Mouse (Mus musculus) layer of hippocampus, adult 11-12 months (tissue): ENCODE results near the gene Hint2.

Experiments
- DNase-seq: peaks from one replicate; pipeline ENCODE4 v3.0.0; 2022; ENCODE audit warnings: low spot score

The Hint2 gene

DNA sequence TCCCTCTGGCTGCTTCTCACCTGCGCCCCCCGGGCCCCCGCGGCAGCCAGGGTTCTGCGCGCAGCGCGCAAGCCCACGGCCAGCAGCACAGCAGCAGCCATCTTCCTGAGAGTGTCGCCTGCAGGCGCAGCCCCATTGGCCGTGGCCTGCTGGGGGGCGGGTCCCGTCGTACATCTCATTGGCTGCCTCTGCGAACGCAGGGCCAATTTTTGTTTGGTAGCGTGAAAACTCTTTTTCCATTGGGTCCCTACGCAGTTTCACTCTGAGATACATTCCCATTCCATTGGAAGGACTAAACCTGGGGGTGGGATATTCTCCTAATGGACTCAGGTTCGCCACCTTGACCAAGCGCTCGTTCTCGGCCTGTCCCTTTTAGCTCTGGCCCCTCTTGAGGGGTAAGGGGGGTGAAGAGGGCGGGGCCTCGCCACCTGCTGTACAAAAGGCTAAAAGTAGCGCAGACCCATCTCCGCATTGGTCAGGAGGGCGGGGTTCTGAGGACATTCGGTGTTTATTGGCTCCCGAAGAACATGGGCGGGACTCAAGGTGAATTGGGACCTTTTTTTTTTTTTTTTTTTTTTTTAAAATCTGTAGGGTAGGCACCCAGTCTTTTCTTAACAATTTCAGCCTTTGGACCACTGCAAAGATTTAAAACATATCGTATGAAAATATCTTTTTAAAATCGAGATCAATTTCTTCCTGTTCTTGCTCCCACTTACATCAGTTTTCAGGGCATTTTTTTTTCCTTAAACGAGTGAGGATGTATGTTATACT, at the start of gene Hint2:
Hint2 (minus strand) TSS at position 128 of the 771 bp plus-strand sequence.
- DNase-seq, result peak; percentile 95

DNA sequence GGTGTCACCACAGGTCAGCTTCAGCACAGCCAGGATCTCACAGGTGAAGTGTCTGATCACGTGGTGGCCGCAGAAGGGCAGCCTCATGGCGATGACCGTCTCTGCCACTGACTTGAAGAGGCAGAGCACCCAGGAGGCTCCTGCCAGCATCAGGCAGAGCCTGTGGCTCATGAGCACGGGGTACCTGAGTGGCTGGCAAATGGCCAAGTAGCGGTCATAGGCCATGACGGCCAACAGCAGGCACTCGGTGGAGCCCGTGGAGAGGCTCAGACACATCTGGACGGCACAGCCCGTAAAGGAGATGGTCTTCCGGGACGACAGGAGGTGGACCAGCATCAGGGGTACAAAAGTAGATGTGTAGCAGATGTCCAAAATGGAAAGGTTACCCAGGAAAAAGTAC, 49.7 kb upstream of the Hint2 start:
- DNase-seq, result no peak

DNA sequence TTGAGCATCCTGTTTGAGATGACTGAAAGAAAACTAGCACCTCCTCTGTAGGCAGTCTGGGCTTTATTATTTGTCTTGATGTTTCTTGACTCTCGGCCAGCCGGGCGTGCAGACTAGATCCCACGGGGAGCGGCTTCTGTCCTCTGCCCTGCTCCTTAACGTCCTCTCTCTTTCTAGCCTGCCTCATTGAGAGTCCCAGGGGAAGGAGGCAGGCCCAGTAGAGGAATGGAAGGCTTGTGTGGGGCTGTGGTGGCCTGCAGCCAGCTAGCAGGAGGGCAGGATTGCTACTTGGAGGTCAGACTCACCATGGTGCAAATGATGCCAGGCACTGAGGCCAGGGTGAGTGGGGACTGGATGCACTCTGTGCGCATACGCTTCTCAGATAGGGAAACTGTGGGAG, 47.6 kb upstream of the Hint2 start:
- no peak for DNase-seq

DNA sequence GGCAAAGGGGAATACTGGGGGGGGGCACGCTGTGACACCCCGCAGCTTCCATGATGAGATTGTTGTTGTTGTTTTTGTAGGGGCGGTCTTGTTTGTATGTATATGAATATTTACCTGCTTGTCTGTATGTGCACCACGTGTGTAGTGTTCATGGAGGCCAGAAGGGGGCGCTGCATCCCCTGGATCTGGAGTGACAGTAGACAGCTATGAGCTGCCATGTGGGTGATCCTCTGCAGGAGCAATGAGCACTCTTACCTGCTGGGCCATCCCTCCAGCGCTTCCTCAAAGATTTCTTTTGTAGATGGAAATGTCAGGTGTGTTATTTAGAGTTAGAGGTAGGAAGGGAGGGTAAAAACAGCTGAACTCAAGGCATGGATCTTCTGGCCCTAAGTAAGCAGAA, 47.2 kb upstream of the Hint2 start:
- no peak for DNase-seq

- no peak for DNase-seq
Observed at GRCm38 (mm10) chr4:43700707-43701106, 44.4 kb upstream of the Hint2 start, which contains the start of gene Olfr70. Gene Olfr70 (minus strand): TSS chr4:43700807.

GRCm38 (mm10) chr4:43696561-43696960, 40.3 kb upstream of the Hint2 start:
- DNase-seq, result no peak

DNA sequence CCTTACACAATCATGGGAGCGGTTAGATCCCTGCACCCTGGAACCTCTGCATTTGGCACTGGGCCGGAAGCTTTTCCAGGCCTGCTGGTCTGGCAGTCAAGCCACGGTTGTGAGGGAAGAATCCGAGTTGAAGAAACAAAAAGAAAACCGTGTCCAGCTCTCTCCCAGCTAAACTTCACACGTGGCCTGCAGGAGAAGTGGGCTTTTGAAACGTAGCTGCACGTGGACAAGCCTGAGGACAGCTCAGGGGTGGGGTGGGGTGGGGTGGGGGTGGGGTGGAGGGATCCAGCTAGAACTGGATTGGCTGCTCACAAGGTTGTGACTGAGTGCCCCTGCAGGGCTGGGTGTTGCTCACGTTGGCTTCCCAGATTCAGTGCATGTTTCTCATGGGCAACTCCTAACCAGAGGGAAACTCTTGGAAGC, 39.0 kb upstream of the Hint2 start:
- DNase-seq, result no peak

GRCm38 (mm10) chr4:43694439-43695248, 38.4 kb upstream of the Hint2 start:
- no peak for DNase-seq

GRCm38 (mm10) chr4:43693806-43694241, 37.6 kb upstream of the Hint2 start:
- DNase-seq, result no peak

GRCm38 (mm10) chr4:43691026-43691425, 34.8 kb upstream of the Hint2 start:
- DNase-seq, result no peak

DNA sequence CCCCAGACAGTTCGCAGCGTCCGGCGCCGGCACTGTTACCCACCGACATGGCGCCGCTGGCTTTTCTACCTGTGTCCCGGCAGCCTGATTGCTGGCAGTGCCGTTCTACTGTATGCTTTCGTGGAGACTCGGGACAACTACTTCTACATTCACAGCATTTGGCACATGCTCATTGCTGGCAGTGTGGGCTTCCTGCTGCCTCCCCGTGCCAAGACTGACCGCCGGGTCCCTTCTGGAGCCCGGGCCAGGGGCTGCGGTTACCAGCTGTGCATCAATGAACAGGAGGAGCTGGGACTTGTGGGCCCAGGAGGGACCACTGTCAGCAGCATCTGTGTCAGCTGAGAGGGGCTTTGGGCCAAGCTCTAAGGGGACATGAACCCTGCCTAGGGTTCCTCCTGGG, 33.8 kb upstream of the Hint2 start:
- DNase-seq, result no peak

DNA sequence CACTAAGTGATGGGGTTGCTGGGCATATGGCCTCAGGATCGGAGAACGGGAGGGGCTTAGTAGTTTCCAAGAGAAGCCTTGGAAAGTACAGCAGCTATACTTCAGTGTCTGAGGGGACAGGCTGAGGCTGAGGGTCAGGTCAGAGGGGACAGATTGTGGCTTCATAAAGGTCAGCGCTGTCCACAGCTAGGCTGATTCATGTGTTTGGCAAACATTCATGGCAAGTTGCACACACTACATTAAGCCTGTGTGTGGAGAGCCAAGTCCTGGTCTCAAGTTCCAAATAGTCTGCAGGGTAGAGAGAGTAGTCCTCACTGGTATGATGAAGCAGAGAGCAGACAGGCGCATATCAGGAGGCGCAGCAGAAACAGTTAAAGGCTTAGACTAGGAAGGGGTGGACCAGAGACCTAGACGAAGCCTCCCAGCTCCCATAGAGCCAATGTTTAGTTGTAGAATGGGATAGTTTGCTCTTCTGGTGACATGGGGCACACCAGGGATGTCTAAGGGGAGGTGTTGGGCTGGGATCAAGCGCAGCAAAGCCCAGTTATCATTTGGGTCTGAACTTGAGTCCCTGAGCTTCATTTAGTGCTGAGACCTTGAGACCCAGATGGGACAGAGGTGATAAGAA, 23.3 kb upstream of the Hint2 start:
- no peak for DNase-seq

- no peak for DNase-seq
Observed at GRCm38 (mm10) chr4:43678541-43678940, 22.3 kb upstream of the Hint2 start.

DNA sequence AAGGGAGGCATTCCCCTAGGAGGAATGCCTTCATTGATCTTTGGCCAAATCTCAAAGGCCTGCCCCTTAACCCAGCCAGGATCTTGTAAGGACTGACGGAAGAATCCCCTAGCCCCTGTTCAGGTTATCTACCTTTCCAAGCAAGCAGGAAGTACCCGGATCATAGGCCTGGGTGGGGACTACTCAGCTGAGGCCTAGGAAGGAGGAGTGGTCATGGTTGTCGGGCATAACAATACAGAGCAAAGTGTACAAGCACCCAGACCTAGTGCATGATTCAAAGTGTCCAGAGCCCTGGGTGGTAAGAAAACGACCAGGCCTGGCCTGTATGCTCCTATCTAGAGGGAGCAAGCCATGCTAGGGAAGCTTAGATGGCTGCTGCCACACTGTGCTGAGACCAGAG, 19.3 kb upstream of the Hint2 start:
- DNase-seq, result no peak

DNA sequence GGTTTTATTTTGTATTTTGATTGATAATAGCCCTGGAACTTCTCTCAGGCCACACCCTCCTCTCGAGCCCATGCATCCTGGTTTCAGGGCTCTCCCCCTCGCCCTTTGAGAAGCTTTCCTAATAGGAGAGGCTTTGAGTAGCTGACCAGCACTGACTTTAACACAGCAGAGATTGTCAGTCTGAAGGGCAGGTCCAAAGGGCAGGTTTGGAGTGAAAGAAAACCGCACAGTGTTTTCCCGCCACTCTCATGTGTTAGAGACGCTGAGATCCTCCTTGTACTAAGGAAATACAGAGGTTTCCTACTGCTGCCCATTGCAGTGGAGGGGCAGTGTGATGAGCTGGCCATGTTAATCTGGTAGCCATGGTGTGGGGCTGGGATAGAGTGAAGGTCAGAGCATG, 18.7 kb upstream of the Hint2 start:
- no peak for DNase-seq

DNA sequence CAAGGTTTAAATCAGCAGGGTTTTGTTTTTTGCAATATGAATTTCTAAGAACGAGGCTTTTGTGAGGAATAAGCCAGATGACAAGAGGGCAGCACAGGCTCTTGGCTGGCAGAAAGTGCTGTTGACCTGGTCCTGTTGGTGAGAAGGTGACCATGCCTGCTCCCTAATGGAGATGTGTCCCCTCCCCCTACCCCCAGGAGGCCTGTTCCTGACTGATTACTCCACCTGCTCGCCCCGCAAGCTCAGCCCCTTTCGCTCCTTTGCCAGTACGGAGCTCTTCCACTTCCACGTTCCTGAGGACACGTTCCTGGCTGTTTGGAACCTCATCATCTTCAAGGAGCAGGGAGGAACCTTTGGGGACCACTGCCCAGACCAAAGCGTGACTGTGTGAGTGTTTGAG, 17.4 kb upstream of the Hint2 start:
- no peak for DNase-seq

- DNase-seq, result peak; percentile 91
Observed at GRCm38 (mm10) chr4:43672070-43672469, 15.8 kb upstream of the Hint2 start.

GRCm38 (mm10) chr4:43669428-43669794, 13.1 kb upstream of the Hint2 start:
- DNase-seq, result peak; percentile 49

- peak; percentile 89 for DNase-seq
Observed at GRCm38 (mm10) chr4:43668782-43669427, 12.6 kb upstream of the Hint2 start, which contains the start of the genes Tmem8b and Fam221b. Gene Tmem8b (plus strand): TSS chr4:43668971. Gene Fam221b (minus strand): TSS chr4:43669145.

DNA sequence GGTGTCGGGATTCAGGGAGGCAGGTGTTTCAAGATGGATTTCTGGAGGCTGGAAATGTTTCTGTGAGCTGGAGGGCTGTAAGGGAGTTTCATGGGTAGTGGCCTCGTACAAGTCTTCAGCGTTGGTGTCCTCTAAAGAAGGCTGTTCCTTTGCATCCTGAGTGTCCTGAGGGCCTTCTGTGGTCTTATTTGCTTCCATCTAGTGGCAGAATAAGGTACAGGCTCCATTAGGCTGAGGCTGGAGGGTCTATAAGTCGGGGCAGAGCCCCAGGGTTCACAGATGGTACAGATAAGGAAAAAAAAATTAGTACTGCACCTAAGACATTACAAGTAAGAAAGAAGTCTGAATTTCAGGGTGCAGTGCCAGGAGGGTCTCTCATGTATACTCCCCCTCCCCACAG, 10.1 kb upstream of the Hint2 start:
- DNase-seq, result no peak

DNA sequence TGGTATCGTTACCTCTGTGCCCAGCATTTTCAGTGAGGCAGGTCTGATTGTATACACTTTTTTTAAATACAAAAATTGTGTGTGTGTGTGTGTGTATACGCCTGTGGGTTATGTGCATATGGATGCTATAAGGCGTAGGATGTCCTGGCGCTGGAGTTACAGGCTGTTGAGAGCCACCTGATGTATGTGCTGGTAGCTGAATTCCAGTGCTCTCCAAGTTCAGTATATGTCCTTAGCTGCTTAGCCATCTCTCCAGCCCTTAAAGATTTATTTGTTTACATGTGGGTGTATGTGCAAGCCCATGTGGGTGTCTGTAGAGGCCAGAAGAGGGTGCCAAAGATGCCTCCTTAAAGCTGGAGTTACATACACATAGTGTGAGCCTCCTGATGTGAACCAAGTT, 880 bp upstream of the Hint2 start:
- DNase-seq, result no peak

- DNase-seq, result no peak
Observed at GRCm38 (mm10) chr4:43655656-43656338, 469 bp downstream of the Hint2 start.
